Mouse (Mus musculus) midbrain, postnatal 0 days (tissue): ENCODE data around the gene Nrxn3. TPM values are rescaled to one million over a fixed set of nuclear protein-coding genes. Genes with fewer than 3 reads are reported as not detected.

ENCODE experiments used
- ATAC-seq: fragments of 200-750 bp; cut with Nextera tagmentation; 2 replicates; pipeline ENCODE4 v1.8.0; 2017; ENCODE audit warnings: moderate number of reproducible peaks, mild to moderate bottlenecking, moderate TSS enrichment, moderate library complexity; ENCODE audit not compliant: low FRiP score
- DNase-seq: peaks from one replicate; pipeline ENCODE4 v3.0.0-alpha.2; 2015; ENCODE audit warnings: low spot score
- H3K27ac ChIP-seq: fragments of 300-500 bp; sonication (generic); 2 replicates; pipeline ENCODE4 v1.5.1; 2014; ENCODE audit warnings: low read depth, mild to moderate bottlenecking, low read length, mixed read lengths
- H3K27me3 ChIP-seq: fragments of 300-500 bp; sonication (generic); 2 replicates; pipeline ENCODE4 v1.6.1; 2014; ENCODE audit warnings: low read length, control low read depth, mixed read lengths; ENCODE audit not compliant: insufficient read depth
- H3K36me3 ChIP-seq: fragments of 300-500 bp; sonication (generic); 2 replicates; pipeline ENCODE4 v1.6.1; 2014; ENCODE audit warnings: low read length, control low read depth, mixed read lengths; ENCODE audit not compliant: insufficient read depth
- H3K4me1 ChIP-seq: fragments of 300-500 bp; sonication (generic); 2 replicates; pipeline ENCODE4 v1.6.1; 2014; ENCODE audit warnings: mild to moderate bottlenecking, control low read depth, antibody characterized with exemption, low read length, mixed read lengths; ENCODE audit not compliant: insufficient read depth
- H3K4me2 ChIP-seq: fragments of 300-500 bp; sonication (generic); 2 replicates; pipeline ENCODE4 v1.6.1; 2014; ENCODE audit warnings: low read depth, mild to moderate bottlenecking, low read length, mixed read lengths; ENCODE audit not compliant: poor library complexity, severe bottlenecking
- H3K4me3 ChIP-seq: fragments of 300-500 bp; sonication (generic); 2 replicates; pipeline ENCODE4 v1.5.1; 2014; ENCODE audit warnings: low read depth, mild to moderate bottlenecking, low read length, moderate library complexity
- H3K9ac ChIP-seq: fragments of 300-500 bp; sonication (generic); replicated peaks from 2 replicates; pipeline ENCODE4 v1.6.1; 2014; ENCODE audit warnings: mild to moderate bottlenecking, low read length, moderate library complexity, mixed read lengths; ENCODE audit not compliant: poor library complexity, severe bottlenecking
- H3K9me3 ChIP-seq: fragments of 300-500 bp; sonication (generic); 2 replicates; pipeline ENCODE4 v1.6.1; 2016; ENCODE audit warnings: low read length, control low read depth
- CTCF ChIP-seq: IDR thresholded peaks from 2 replicates; pipeline ENCODE4 v1.5.1; 2016; ENCODE audit warnings: antibody characterized with exemption, mild to moderate bottlenecking
- WGBS: fragments of 180-500 bp; shearing (Covaris S2); extraction: QIAGEN DNeasy Blood & Tissue Kit; methylation state at CpG from one replicate; pipeline ENCODE4 v1.1.7; 2014; 5-methylcytosine and 5-hydroxymethylcytosine counted together
- polyA plus RNA-seq: library from polyadenylated mRNA; unstranded; fragments of >200 nt; fragmentation: Nextera tagmentation; extraction: Ambion mirVana; gene quantifications from 2 replicates; pipeline ENCODE4 v1.2.1, GENCODE M21; 2015
- total RNA-seq: library from RNA; depleted of rRNA; stranded (reverse); fragments of >200 nt; gene quantifications from 2 replicates; pipeline ENCODE4 v1.2.3, GENCODE M21; 2014

Gene Nrxn3
- total and polyA plus RNA-seq, 2 experiments from 2014 or later: 80.8 to 88.2 TPM

DNA sequence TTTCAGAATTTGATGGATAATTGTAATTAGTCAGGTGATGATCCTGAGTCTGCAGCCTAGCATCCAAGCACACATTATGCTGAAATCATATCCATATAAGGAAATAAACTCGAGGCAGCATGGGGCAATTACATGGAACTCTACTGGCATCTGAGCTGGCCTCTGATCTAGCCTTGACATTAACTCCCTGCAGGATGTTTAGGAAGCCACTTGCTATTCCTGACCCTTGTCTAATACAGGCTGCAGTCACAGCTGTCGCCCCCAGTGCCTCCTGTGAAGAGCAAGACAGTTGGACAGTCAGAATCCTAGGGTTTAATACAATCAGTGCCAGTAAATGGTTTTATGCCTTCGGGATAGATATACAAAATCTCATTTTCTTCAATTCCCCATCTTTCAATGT lies 781.4 kb downstream of the Nrxn3 start:
- no peak for TF ChIP-seq CTCF
- no peak overlapping the region for H3K4me3 ChIP-seq
- DNase-seq (peak; percentile 43), ATAC-seq (no peak)
- no peaks in the 10 kb centered on the region for H3K4me1 ChIP-seq
- H3K36me3 ChIP-seq: no peaks in the 10 kb centered on the region
- no peak overlapping the region for H3K4me2 ChIP-seq
- H3K9ac ChIP-seq: no peak overlapping the region
- no peaks in the 10 kb centered on the region for H3K27me3 ChIP-seq
- no peaks in the 10 kb centered on the region for H3K9me3 ChIP-seq
- no peak overlapping the region for H3K27ac ChIP-seq
- WGBS: 40% methylated on average over 3 of the region's 3 CpGs

DNA sequence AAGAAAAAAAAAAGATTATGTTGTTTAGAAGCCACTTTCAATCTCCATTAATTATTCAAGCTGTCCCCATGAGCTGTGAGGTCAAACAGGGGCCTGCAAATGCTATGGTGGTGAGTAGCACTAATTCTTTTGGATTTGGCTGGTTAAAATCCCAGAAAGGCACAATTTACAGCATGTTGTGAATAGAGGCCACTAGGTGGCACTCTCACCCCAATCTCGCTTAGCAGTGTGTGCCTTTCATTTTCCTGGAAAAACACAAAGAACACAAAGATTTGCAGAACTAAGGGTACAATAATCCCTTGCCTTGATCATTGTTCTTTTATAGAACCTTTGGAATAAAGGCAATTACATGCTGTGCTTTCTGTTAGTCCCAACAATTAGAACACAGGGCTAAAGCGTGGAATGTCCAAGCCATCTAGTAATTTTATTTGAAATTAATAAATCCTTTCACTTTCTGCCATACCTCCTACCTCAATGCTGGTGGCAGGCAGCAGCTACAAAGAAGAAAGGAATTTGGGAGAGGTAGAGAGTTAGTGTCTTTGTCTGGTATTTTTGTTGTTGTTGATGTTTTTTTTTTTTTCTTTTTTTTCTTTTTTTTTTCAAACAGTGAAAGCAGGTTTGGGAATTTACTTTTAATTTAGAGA lies 782.6 kb downstream of the Nrxn3 start:
- Histone ChIP-seq H3K4me1 (no peaks in the 10 kb centered on the region), H3K27me3 (no peaks in the 10 kb centered on the region), H3K36me3 (no peaks in the 10 kb centered on the region), H3K9ac (no peak overlapping the region), H3K4me3 (no peak overlapping the region), H3K9me3 (no peaks in the 10 kb centered on the region), H3K27ac (no peak overlapping the region), H3K4me2 (no peak overlapping the region)
- peak; percentile 89 for DNase-seq
- TF ChIP-seq CTCF: peak; percentile 96
- WGBS: 11% methylated on average over 2 of the region's 2 CpGs
- ATAC-seq: no peak; the same call in 1 of the 2 replicates

DNA sequence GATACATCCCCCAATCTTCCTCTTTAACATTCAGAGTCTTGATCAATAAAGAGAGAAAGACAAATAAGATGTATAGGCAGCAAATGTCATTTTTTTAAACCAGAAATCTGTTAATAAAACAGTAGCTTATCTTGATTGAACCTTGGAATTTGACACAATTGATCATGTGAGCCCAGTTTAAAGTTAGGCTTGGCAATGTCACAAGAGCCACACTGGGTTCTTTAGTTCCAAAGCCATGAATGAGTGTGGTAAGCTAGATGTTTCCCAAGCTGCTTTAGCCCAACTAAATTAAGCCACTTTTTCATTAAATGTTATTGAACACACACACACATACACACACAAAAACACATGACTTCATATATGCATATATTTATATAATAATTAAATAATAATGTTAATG lies 786.3 kb downstream of the Nrxn3 start:
- H3K9me3 ChIP-seq: no peaks in the 10 kb centered on the region
- no peak overlapping the region for H3K4me3 ChIP-seq
- DNase-seq (no peak), ATAC-seq (no peak)
- no peak overlapping the region for H3K9ac ChIP-seq
- no peaks in the 10 kb centered on the region for H3K27me3 ChIP-seq
- TF ChIP-seq CTCF: no peak
- H3K36me3 ChIP-seq: no peaks in the 10 kb centered on the region
- no peaks in the 10 kb centered on the region for H3K4me1 ChIP-seq
- H3K4me2 ChIP-seq: no peak overlapping the region
- H3K27ac ChIP-seq: no peak overlapping the region

DNA sequence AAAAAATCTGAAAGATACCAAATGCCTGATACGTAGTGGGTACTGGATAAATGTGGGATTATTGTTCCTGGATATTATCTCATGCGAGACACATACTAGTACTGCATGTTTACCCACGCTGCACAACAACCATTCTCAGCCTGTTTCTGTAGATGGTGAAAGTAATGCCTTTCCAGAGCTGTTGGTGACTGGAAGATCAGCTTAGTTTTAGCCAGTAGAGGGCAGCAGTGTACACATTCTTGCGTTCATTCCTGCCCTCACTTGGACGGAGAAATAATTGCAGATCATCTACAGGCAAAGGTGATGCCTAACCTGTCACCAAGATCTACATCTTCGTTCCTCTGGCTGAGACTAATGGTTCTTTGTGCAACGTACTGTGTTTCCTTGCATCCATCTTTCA lies 791.1 kb downstream of the Nrxn3 start:
- H3K4me2 ChIP-seq: no peak overlapping the region
- 43% methylated on average over 7 of the region's 7 CpGs for WGBS
- no peak overlapping the region for H3K27ac ChIP-seq
- TF ChIP-seq CTCF: peak; percentile 88
- H3K9me3 ChIP-seq: no peaks in the 10 kb centered on the region
- no peak overlapping the region for H3K4me3 ChIP-seq
- no peaks in the 10 kb centered on the region for H3K36me3 ChIP-seq
- H3K27me3 ChIP-seq: no peaks in the 10 kb centered on the region
- no peak overlapping the region for H3K9ac ChIP-seq
- DNase-seq (peak; percentile 85), ATAC-seq (0 out of 2 replicates have a peak, but pooled peaks have one; percentile 38)
- no peaks in the 10 kb centered on the region for H3K4me1 ChIP-seq

DNA sequence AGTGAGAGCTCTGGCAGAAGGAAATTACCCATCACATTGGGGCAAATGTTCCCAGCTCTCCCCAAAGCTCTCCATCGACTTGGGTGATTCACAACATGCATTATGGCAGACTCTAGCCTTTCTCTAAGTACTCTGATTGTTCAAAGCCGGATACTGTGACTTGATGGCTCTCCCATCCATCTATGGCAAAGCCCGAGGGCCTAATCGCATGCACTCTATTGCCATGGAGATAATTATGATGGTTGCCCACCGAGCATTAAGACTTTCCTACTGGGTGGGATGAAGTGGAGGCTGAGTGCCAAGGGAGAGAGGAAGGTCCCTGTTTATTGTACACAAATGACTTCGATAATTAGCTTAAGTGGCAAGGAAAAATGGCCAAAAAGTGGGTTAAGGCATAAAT lies 793.4 kb downstream of the Nrxn3 start:
- no peaks in the 10 kb centered on the region for H3K4me1 ChIP-seq
- H3K9me3 ChIP-seq: no peaks in the 10 kb centered on the region
- H3K4me2 ChIP-seq: no peak overlapping the region
- no peak overlapping the region for H3K4me3 ChIP-seq
- TF ChIP-seq CTCF: no peak
- no peaks in the 10 kb centered on the region for H3K27me3 ChIP-seq
- H3K27ac ChIP-seq: no peak overlapping the region
- no peak overlapping the region for H3K9ac ChIP-seq
- ATAC-seq (no peak), DNase-seq (no peak)
- 63% methylated on average over 6 of the region's 6 CpGs for WGBS
- no peaks in the 10 kb centered on the region for H3K36me3 ChIP-seq

DNA sequence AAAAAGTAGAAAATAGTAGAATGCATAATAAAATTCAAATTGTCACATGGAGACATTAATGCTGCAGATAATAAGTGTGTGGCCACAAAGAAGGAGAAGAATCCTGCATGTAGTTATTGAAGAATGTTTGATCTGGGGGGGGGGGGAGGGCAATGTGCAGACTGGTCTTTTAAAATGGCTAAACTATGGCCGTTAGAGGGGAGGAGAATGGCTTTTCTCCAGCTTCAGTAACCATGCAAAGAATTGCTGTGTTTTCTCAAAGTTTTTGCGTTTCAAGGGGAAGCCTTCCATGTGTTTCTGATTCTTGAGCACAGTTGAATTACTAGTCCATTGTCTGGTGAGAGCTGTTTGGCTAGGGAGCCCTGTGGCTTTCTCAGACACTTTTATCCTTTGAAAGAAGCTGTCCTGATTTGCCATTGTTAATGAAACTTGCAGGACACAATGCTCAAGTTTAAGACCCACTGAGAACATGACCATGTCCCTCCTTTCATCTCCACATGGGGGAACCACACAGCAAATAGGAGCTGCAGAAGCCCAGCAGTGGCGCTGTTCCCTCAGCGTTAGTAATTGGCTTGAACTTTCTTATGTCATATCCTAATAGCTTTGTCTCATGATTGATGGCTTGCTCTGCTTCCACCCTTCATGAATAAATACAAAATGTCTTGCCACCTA lies 808.1 kb downstream of the Nrxn3 start:
- H3K36me3 ChIP-seq: no peaks in the 10 kb centered on the region
- H3K4me3 ChIP-seq: no peak overlapping the region
- no peak overlapping the region for H3K9ac ChIP-seq
- no peak overlapping the region for H3K27ac ChIP-seq
- WGBS: 9% methylated on average over 4 of the region's 4 CpGs
- H3K27me3 ChIP-seq: no peaks in the 10 kb centered on the region
- no peaks in the 10 kb centered on the region for H3K9me3 ChIP-seq
- TF ChIP-seq CTCF: peak; percentile 65
- no peak overlapping the region for H3K4me2 ChIP-seq
- no peak for ATAC-seq
- DNase-seq: peak; percentile 66
- no peaks in the 10 kb centered on the region for H3K4me1 ChIP-seq
